Mouse (Mus musculus): Measurements from ENCODE around the gene Parp11. TPM values are rescaled to one million over a fixed set of nuclear protein-coding genes. Genes with fewer than 3 reads are reported as not detected.

Parp11 gene
- polyA plus RNA-seq, 1 experiment from 2014 or later, result 5.8 TPM

- H3K36me3 ChIP-seq (replicated peaks; ENCODE audit: insufficient read depth, low read length), result no peaks in the 10 kb centered on the region
- no peaks in the 10 kb centered on the region for H3K9me3 ChIP-seq (ENCODE audit: low read length)
- no peaks in the 10 kb centered on the region for H3K4me1 ChIP-seq (ENCODE audit: insufficient read depth)
- DNase-seq (no peak), ATAC-seq (no peak)
- 59% methylated on average over 9 of the region's 9 CpGs for WGBS (ENCODE audit: insufficient replicate concordance)
- no peak overlapping the region for H3K9ac ChIP-seq (replicated peaks)
- H3K4me3 ChIP-seq (ENCODE audit: low read depth, low read length), result no peak overlapping the region
- H3K4me2 ChIP-seq (ENCODE audit: low read depth, low read length), result no peak overlapping the region
- TF ChIP-seq CTCF (IDR thresholded peaks at IDR 0.05; ENCODE audit: low read depth), result no peak
- TF ChIP-seq EP300 (IDR thresholded peaks at IDR 0.05; ENCODE audit: low read depth), result no peak
- no peaks in the 10 kb centered on the region for H3K27me3 ChIP-seq (ENCODE audit: insufficient read depth, low read length)
- no peak overlapping the region for H3K27ac ChIP-seq (ENCODE audit: low read depth)
These were observed 12.6 kb upstream of the Parp11 start for GRCm38 (mm10) chr6:127433886-127434647.

- Histone ChIP-seq H3K27me3 (ENCODE audit: insufficient read depth, low read length) (no peaks in the 10 kb centered on the region), H3K9ac (replicated peaks) (no peak overlapping the region), H3K4me3 (ENCODE audit: low read depth, low read length) (no peak overlapping the region), H3K27ac (ENCODE audit: low read depth) (no peak overlapping the region), H3K9me3 (ENCODE audit: low read length) (no peaks in the 10 kb centered on the region), H3K36me3 (replicated peaks; ENCODE audit: insufficient read depth, low read length) (no peaks in the 10 kb centered on the region), H3K4me2 (ENCODE audit: low read depth, low read length) (no peak overlapping the region), H3K4me1 (ENCODE audit: insufficient read depth) (no peaks in the 10 kb centered on the region)
- TF ChIP-seq CTCF (IDR thresholded peaks at IDR 0.05; ENCODE audit: low read depth) (no peak), EP300 (IDR thresholded peaks at IDR 0.05; ENCODE audit: low read depth) (no peak)
- 61% methylated on average over 4 of the region's 4 CpGs for WGBS (ENCODE audit: insufficient replicate concordance)
- ATAC-seq, result no peak
- no peak for DNase-seq
These were observed 12.0 kb upstream of the Parp11 start for GRCm38 (mm10) chr6:127434648-127434984.

GRCm38 (mm10) chr6:127439063-127439462 is 7.6 kb upstream of the Parp11 start:
- Histone ChIP-seq H3K4me2 (ENCODE audit: low read depth, low read length) (no peak overlapping the region), H3K9ac (replicated peaks) (no peak overlapping the region), H3K4me1 (ENCODE audit: insufficient read depth) (peaks cover 9% of the 10 kb centered on the region), H3K27ac (ENCODE audit: low read depth) (no peak overlapping the region), H3K36me3 (replicated peaks; ENCODE audit: insufficient read depth, low read length) (no peaks in the 10 kb centered on the region), H3K4me3 (ENCODE audit: low read depth, low read length) (no peak overlapping the region), H3K9me3 (ENCODE audit: low read length) (no peaks in the 10 kb centered on the region), H3K27me3 (ENCODE audit: insufficient read depth, low read length) (no peaks in the 10 kb centered on the region)
- 50% methylated on average over 3 of the region's 3 CpGs for WGBS (ENCODE audit: insufficient replicate concordance)
- no peak for DNase-seq
- TF ChIP-seq CTCF (IDR thresholded peaks at IDR 0.05; ENCODE audit: low read depth), result no peak
- TF ChIP-seq EP300 (IDR thresholded peaks at IDR 0.05; ENCODE audit: low read depth), result no peak
- ATAC-seq, result no peak

- WGBS (ENCODE audit: insufficient replicate concordance), result 88% methylated on average over 5 of the region's 5 CpGs
- ATAC-seq, result no peak
- no peak for DNase-seq
- Histone ChIP-seq H3K27me3 (ENCODE audit: insufficient read depth, low read length) (no peaks in the 10 kb centered on the region), H3K4me3 (ENCODE audit: low read depth, low read length) (no peak overlapping the region), H3K9ac (replicated peaks) (no peak overlapping the region), H3K4me1 (ENCODE audit: insufficient read depth) (peaks cover 9% of the 10 kb centered on the region), H3K9me3 (ENCODE audit: low read length) (no peaks in the 10 kb centered on the region), H3K27ac (ENCODE audit: low read depth) (no peak overlapping the region), H3K36me3 (replicated peaks; ENCODE audit: insufficient read depth, low read length) (no peaks in the 10 kb centered on the region), H3K4me2 (ENCODE audit: low read depth, low read length) (no peak overlapping the region)
- TF ChIP-seq EP300 (IDR thresholded peaks at IDR 0.05; ENCODE audit: low read depth) (no peak), CTCF (IDR thresholded peaks at IDR 0.05; ENCODE audit: low read depth) (no peak)
These were observed 7.0 kb upstream of the Parp11 start for GRCm38 (mm10) chr6:127439540-127440195.

GRCm38 (mm10) chr6:127440416-127441104 is 6.1 kb upstream of the Parp11 start:
- WGBS (ENCODE audit: insufficient replicate concordance), result 70% methylated on average over 14 of the region's 14 CpGs
- H3K9ac ChIP-seq (replicated peaks), result no peak overlapping the region
- DNase-seq (no peak), ATAC-seq (no peak)
- H3K27ac ChIP-seq (ENCODE audit: low read depth), result no peak overlapping the region
- peaks cover 9% of the 10 kb centered on the region for H3K4me1 ChIP-seq (ENCODE audit: insufficient read depth)
- no peak overlapping the region for H3K4me2 ChIP-seq (ENCODE audit: low read depth, low read length)
- no peaks in the 10 kb centered on the region for H3K9me3 ChIP-seq (ENCODE audit: low read length)
- H3K4me3 ChIP-seq (ENCODE audit: low read depth, low read length), result no peak overlapping the region
- no peaks in the 10 kb centered on the region for H3K27me3 ChIP-seq (ENCODE audit: insufficient read depth, low read length)
- H3K36me3 ChIP-seq (replicated peaks; ENCODE audit: insufficient read depth, low read length), result no peaks in the 10 kb centered on the region
- TF ChIP-seq EP300 (IDR thresholded peaks at IDR 0.05; ENCODE audit: low read depth) (no peak), CTCF (IDR thresholded peaks at IDR 0.05; ENCODE audit: low read depth) (no peak)

GRCm38 (mm10) chr6:127442584-127442983 is 4.1 kb upstream of the Parp11 start:
- TF ChIP-seq CTCF (IDR thresholded peaks at IDR 0.05; ENCODE audit: low read depth) (no peak), EP300 (IDR thresholded peaks at IDR 0.05; ENCODE audit: low read depth) (no peak)
- Histone ChIP-seq H3K4me1 (ENCODE audit: insufficient read depth) (peaks cover 15% of the 10 kb centered on the region), H3K9me3 (ENCODE audit: low read length) (no peaks in the 10 kb centered on the region), H3K27ac (ENCODE audit: low read depth) (no peak overlapping the region), H3K4me2 (ENCODE audit: low read depth, low read length) (no peak overlapping the region), H3K9ac (replicated peaks) (no peak overlapping the region), H3K36me3 (replicated peaks; ENCODE audit: insufficient read depth, low read length) (no peaks in the 10 kb centered on the region), H3K4me3 (ENCODE audit: low read depth, low read length) (no peak overlapping the region), H3K27me3 (ENCODE audit: insufficient read depth, low read length) (no peaks in the 10 kb centered on the region)
- DNase-seq (no peak), ATAC-seq (no peak)
- WGBS (ENCODE audit: insufficient replicate concordance), result 51% methylated on average over 4 of the region's 4 CpGs

Measured in liver, postnatal 0 days (tissue).